Mouse (Mus musculus): ENCODE results near the gene Gp1bb. TPM values are rescaled to one million over a fixed set of nuclear protein-coding genes. Genes with fewer than 3 reads are reported as not detected.

Gp1bb gene
- polyA plus RNA-seq, 1 experiment from 2014 or later: 4.4 TPM

- H3K27me3 ChIP-seq (replicated peaks): peaks cover 68% of the 10 kb centered on the region
- H3K4me3 ChIP-seq: no peak overlapping the region
- ATAC-seq (ENCODE audit: extremely low read depth, insufficient number of reproducible peaks, low FRiP score, low TSS enrichment): no peak
- H3K9ac ChIP-seq: no peak overlapping the region
- no peaks in the 10 kb centered on the region for H3K9me3 ChIP-seq
- no peak overlapping the region for H3K4me2 ChIP-seq
- H3K36me3 ChIP-seq: no peaks in the 10 kb centered on the region
- H3K4me1 ChIP-seq: peaks cover 16% of the 10 kb centered on the region
- 30% methylated on average over 3 of the region's 3 CpGs for WGBS
- no peak overlapping the region for H3K27ac ChIP-seq (replicated peaks)
Measured at GRCm38 (mm10) chr16:18577071-18577470, 45.1 kb downstream of the Gp1bb start.

DNA sequence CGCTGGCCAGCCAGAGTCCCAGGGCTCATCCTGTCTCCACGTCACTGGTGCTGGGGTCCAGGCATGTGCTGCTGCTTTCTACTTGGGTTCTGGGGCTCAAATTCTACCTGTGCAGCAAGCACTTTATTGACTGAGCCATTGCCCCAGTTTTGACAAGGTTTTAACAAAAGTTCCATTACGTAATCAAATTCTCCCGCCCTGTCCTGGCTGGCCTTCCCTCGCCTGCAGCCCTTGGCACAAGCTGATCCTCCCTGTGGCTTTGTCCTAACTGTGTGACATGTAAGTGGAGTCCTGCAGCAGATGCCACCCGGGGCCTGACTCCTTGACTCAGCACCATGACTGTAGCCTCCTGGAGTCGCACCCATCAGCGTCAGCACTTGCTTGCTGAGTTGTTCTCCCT is 48.0 kb downstream of the Gp1bb start:
- no peaks in the 10 kb centered on the region for H3K36me3 ChIP-seq
- H3K4me1 ChIP-seq: no peaks in the 10 kb centered on the region
- WGBS: 61% methylated on average over 8 of the region's 8 CpGs
- H3K9ac ChIP-seq: no peak overlapping the region
- H3K9me3 ChIP-seq: no peaks in the 10 kb centered on the region
- H3K27ac ChIP-seq (replicated peaks): no peak overlapping the region
- H3K4me2 ChIP-seq: no peak overlapping the region
- H3K27me3 ChIP-seq (replicated peaks): peaks cover 39% of the 10 kb centered on the region
- no peak; the same call in 1 of the 2 replicates for ATAC-seq (ENCODE audit: extremely low read depth, insufficient number of reproducible peaks, low FRiP score, low TSS enrichment)
- no peak overlapping the region for H3K4me3 ChIP-seq

Other genes starting within 250 kb of the Gp1bb start
- gene Txnrd2, start 196.0 kb downstream of the Gp1bb start, polyA plus RNA-seq (2015; fragmentation: Nextera tagmentation; extraction: Ambion mirVana): 34.5 and 37.4 TPM in 2 replicates
- 101 and 108 TPM in 2 replicates for gene Comt, start 195.6 kb downstream of the Gp1bb start, polyA plus RNA-seq (2015; fragmentation: Nextera tagmentation; extraction: Ambion mirVana)
- 8.7 and 9.1 TPM in 2 replicates for gene Gnb1l, start 123.7 kb downstream of the Gp1bb start, polyA plus RNA-seq (2015; fragmentation: Nextera tagmentation; extraction: Ambion mirVana)
- gene Rtl10, start 123.5 kb downstream of the Gp1bb start, polyA plus RNA-seq (2015; fragmentation: Nextera tagmentation; extraction: Ambion mirVana): 1.5 and 1.7 TPM in 2 replicates
- gene Tbx1, start 31.7 kb downstream of the Gp1bb start, polyA plus RNA-seq (2015; fragmentation: Nextera tagmentation; extraction: Ambion mirVana): 0.42 and 1.1 TPM in 2 replicates
- 1.4 and 1.8 TPM in 2 replicates for gene Gm49601, start 4.0 kb upstream of the Gp1bb start, polyA plus RNA-seq (2015; fragmentation: Nextera tagmentation; extraction: Ambion mirVana)
- gene Sept5, start 7.6 kb upstream of the Gp1bb start, polyA plus RNA-seq (2015; fragmentation: Nextera tagmentation; extraction: Ambion mirVana): 8.8 TPM in 2 replicates
- gene Cldn5, start 154.4 kb upstream of the Gp1bb start, polyA plus RNA-seq (2015; fragmentation: Nextera tagmentation; extraction: Ambion mirVana): 17.2 and 18.0 TPM in 2 replicates
- 64.8 and 68.0 TPM in 2 replicates for gene Ufd1, start 189.4 kb upstream of the Gp1bb start, polyA plus RNA-seq (2015; fragmentation: Nextera tagmentation; extraction: Ambion mirVana)
- 34.4 and 36.1 TPM in 2 replicates for gene Cdc45, start 189.6 kb upstream of the Gp1bb start, polyA plus RNA-seq (2015; fragmentation: Nextera tagmentation; extraction: Ambion mirVana)
- gene 2510002D24Rik, start 214.2 kb upstream of the Gp1bb start, polyA plus RNA-seq (2015; fragmentation: Nextera tagmentation; extraction: Ambion mirVana): 33.3 and 43.3 TPM in 2 replicates
- not detected in 2 replicates for gene Gm28539, start 214.2 kb upstream of the Gp1bb start, polyA plus RNA-seq (2015; fragmentation: Nextera tagmentation; extraction: Ambion mirVana)

Data from heart, embryonic 13.5 days (tissue).